Mouse (Mus musculus): Measurements from ENCODE around the gene Klf6. TPM values are rescaled to one million over a fixed set of nuclear protein-coding genes. Genes with fewer than 3 reads are reported as not detected.

Klf6 gene
- total RNA-seq, 2 experiments from 2014 or later: 23.9 to 34.5 TPM

DNA sequence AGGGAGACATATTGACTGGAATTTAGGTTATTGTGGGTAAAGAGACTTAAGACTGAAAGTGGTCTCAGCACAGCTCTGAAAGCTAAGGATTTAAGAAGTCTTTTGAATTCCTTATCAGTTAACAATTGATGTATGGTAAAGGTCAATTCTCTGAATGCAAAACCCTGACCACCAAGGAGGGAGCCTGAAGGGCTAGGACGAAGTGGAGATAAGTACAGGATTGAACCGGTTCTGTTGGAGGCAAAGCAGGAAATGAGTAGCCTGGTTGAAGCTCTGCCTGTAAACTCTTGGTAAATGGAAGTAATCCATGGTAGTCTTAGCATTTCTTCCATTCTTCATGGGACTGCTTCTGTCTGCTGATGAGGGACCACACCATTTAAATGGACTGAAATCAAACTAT is 17.5 kb upstream of the Klf6 start:
- H3K4me3 ChIP-seq: no peak overlapping the region
- no peak for DNase-seq
- intact Hi-C loops (cut with DNase I): no loop called here
- no peak overlapping the region for H3K27ac ChIP-seq
- TF ChIP-seq CTCF (IDR thresholded peaks at IDR 0.05): no peak

DNA sequence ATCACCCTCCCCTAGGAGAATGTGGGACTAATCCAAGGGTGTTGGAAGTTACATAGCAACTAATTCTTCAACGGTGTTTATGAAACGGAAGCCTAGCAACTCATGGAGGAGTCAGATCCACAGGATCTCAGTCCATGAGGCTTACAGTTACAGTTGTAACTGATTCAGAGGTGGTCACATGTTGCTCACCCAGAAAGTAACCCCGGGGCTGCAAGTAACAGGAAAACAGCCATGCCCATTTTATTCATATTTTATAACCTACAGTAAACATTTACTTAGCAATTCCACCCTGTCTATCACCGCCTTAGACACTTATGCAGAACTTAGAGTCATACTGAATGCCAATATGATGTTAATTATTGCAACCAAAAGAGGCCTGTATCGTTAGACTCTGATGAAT is 16.9 kb upstream of the Klf6 start:
- no peak overlapping the region; the same call in 1 of the 2 replicates for H3K27ac ChIP-seq
- no peak overlapping the region for H3K4me3 ChIP-seq
- TF ChIP-seq CTCF (IDR thresholded peaks at IDR 0.05): no peak
- DNase-seq: no peak
- intact Hi-C loops (cut with DNase I): no loop called here

DNA sequence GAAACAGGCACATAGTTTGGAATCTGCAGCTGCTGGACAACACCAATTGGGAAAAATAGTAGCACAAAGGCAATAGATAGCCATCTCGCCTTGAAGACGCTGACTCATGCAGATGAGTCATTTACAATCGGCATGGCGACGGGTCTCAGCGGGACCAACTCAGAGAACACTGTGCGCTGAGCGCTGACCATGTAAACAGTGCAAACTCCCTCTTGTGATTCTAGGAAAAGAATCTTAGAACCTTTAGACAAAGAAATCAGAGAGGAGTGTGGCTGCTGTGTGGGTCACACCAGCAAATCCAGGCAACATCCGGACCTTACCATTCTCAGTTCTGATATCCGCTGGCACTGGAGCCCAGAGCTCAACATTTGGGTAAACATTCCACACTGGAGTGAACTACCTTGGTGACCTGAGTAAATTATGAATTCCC is 16.1 kb upstream of the Klf6 start:
- intact Hi-C loops (cut with DNase I): no loop called here
- no peak for TF ChIP-seq CTCF (IDR thresholded peaks at IDR 0.05)
- H3K27ac ChIP-seq: peak overlapping the region; percentile 81
- peak overlapping the region; percentile 60 for H3K4me3 ChIP-seq
- DNase-seq: peak; percentile 75

DNA sequence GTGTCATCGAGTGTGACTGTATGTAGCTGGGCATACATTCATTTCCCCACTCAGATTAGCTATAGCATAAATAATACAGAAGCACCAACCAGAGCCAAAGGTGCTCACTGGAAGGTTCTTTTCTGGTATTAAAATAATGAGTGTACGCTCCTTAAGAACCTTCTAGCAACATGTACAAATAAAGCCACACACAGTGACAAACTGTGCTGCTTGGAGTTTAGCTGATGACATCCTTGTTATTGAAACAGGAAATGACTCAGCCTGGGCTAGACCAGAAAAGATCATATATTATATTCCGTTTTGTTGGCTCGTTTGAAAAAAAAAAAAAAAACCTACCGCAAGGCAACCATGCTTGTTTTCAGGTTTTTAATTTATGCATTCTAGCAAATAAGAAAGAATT is 15.7 kb upstream of the Klf6 start:
- TF ChIP-seq CTCF (IDR thresholded peaks at IDR 0.05): no peak
- Histone ChIP-seq H3K27ac (peak overlapping the region; percentile 81), H3K4me3 (peak overlapping the region; percentile 60)
- DNase-seq: no peak
- intact Hi-C loops (cut with DNase I): no loop called here

DNA sequence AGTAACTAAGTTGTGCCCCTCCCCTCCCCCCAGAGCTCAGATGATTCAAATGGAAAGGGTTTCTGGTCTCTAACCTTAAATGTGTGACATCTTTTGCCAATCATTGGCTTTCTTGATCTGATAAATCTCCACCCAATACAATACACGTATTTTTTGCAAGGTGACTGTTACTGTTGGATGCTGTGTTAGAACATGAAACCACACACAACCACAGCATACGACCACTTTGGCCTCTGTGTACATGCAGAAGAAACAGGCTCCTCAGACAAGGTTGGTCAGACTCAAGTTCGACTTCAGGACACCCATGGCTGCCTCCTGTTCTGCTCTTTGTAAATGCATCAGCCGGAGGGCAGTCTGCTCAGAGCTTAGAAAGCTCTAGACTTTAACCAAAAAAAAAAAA is 14.4 kb upstream of the Klf6 start:
- intact Hi-C loops (cut with DNase I): no loop called here
- no peak overlapping the region for H3K4me3 ChIP-seq
- no peak for TF ChIP-seq CTCF (IDR thresholded peaks at IDR 0.05)
- no peak for DNase-seq
- H3K27ac ChIP-seq: no peak overlapping the region

DNA sequence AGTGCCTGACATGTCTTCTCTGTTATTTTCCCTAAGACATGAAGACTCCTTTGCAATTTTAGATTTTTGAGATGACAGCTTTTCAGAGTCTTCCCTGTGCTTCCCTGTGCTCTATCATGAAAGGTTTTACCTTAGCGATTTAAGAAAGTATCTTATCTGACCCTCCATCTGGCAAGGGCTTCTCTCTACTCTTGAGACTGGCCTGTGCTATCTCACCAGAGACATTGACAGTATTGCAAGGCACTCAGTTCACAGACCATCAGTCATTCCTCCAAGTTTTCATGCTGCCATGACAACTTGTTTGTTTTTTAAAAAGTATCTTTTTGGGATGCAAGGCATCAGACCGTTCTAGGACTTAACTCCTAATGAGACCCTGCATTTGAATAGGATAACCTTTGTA is 13.5 kb upstream of the Klf6 start:
- H3K4me3 ChIP-seq: no peak overlapping the region
- no peak overlapping the region for H3K27ac ChIP-seq
- intact Hi-C loops (cut with DNase I): no loop called here
- DNase-seq: no peak
- no peak for TF ChIP-seq CTCF (IDR thresholded peaks at IDR 0.05)

DNA sequence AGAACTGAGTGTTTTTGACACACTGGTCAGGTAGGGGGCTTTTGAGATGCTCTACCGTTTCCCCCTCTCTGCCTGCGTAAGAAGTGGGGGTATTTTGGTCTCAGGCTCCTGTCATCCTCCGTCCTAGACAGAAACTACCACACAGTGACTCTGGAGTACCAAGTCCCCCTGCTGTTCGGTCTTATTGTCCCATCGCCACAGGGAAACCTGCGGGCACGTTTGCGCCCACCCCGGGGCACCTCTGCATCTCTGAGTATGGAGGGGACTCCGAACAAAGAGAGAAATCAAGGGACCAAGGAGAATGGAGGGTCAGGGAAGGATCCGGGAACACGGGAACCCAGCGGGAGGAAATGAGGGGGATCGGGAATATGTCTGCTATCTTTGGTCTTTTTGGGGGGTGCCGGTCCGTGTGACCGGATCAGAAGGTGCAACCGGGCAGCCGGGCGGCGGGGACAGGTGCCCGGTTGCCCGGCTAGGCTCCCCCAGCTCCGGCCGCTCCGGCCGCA is 578 bp upstream of the Klf6 start:
- H3K4me3 ChIP-seq: peak overlapping the region; percentile 74
- peak; percentile 54 for TF ChIP-seq CTCF (IDR thresholded peaks at IDR 0.05)
- peak overlapping the region; percentile 96 for H3K27ac ChIP-seq
- no peak for DNase-seq
- intact Hi-C loops (cut with DNase I): loop anchor here (2.0 to 10.0 kb wide), 9 partner anchors 37 to 1088 kb away; no protein-coding TSS in a partner anchor

DNA sequence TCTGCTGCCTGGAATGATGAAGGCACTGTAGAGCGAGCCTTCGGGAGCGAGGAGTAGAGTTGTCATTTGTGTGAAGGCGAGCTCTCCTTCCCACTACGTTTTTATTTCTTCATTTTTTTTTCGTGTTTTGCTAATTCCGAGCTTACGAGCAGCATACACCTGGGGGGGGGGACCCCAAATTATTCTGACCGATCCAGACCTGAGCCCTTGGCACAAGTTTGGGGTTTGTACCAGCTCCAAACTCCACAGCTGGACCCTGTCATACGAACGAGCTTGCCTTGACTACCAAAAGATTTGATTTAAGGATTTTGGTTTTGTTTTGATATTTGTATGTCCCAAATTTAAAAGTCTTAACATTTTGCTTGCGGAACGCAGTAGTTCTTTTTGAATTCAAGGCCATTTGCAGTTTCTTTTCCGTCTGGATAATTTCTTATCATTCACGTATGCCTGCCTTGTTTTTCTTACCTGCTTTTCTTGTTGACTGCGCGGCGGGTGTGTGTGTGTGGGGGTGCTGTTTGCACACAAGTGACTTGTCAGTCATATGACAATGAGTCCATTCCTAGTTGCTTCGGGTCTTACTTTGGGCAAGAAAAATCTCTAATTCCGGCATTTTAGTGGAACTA is 832 bp downstream of the Klf6 start:
- TF ChIP-seq CTCF (IDR thresholded peaks at IDR 0.05): no peak; the same call in 1 of the 2 replicates
- Histone ChIP-seq H3K27ac (peak overlapping the region; percentile 97), H3K4me3 (peak overlapping the region; percentile 74)
- intact Hi-C loops (cut with DNase I): loop anchor here (5.0 to 10.0 kb wide), 7 partner anchors 35 to 1090 kb away; no protein-coding TSS in a partner anchor
- peak; percentile 65 for DNase-seq

DNA sequence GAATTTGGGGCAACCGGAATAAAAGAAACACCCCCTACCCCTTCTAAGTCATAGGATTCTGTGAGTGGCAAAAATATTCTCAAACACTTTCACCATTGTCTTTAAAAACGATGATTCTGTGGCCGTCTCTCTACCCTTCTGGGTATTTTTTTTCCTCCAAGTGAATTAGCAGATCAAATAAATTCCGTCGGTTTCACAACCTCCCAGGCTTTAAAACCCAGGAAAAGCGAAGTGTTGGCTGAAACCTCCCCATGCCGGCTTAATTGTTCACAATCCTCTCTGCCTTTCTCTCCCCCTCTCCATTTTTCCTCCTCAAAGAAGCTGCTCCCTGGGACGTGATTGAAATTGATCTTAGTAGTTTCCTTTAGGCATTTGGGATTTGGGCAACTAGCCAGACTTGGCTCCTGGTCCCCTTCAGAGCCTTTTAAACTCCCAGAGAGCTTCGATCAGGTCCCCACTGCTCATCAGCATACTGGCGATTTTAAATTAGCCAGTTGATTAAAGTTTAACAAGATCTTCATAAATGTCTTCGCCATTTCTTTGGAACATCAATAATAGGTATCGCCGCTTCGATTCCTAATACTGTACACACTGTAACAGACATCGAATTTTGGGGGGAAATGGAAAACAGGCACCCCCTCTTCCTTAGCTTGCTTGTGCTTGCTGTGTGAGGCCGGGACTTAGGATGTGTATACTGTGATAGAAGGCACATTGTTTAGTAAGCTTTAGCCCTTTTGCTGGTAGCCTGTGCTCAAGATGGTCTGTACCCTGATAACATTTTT is 1.5 kb downstream of the Klf6 start:
- intact Hi-C loops (cut with DNase I): loop anchor here (5.0 to 10.0 kb wide), 7 partner anchors 34 to 1091 kb away; no protein-coding TSS in a partner anchor
- Histone ChIP-seq H3K27ac (peak overlapping the region; percentile 97), H3K4me3 (peak overlapping the region; percentile 74)
- DNase-seq: peak; percentile 47
- TF ChIP-seq CTCF (IDR thresholded peaks at IDR 0.05): no peak

DNA sequence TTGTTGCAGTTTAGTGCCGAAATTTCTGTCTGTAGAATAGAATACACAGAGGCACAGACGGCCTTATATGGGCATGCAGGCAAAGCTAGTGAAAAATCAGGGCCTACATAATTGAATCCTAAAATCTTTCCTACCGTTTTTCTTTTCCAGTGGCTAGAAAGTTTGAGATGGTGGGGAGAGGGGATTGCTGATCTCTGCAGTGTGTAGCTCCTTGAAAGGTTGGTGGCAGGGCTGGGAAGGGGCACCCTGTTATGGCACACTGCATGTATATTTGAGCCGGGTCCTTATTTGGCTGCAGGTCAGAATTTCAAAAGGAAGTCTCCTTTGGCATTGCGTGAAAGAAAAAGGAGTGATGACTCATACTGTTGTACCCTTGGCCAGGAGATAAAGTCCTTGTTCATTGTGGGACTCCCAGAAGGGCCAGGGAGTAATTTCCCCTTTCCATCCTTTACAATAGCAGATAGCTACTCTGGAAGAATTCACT is 2.2 kb downstream of the Klf6 start:
- no peak for DNase-seq
- intact Hi-C loops (cut with DNase I): loop anchor here (5.0 to 10.0 kb wide), 7 partner anchors 34 to 1091 kb away; no protein-coding TSS in a partner anchor
- TF ChIP-seq CTCF (IDR thresholded peaks at IDR 0.05): no peak
- Histone ChIP-seq H3K27ac (peak overlapping the region; percentile 97), H3K4me3 (peak overlapping the region; percentile 74)

DNA sequence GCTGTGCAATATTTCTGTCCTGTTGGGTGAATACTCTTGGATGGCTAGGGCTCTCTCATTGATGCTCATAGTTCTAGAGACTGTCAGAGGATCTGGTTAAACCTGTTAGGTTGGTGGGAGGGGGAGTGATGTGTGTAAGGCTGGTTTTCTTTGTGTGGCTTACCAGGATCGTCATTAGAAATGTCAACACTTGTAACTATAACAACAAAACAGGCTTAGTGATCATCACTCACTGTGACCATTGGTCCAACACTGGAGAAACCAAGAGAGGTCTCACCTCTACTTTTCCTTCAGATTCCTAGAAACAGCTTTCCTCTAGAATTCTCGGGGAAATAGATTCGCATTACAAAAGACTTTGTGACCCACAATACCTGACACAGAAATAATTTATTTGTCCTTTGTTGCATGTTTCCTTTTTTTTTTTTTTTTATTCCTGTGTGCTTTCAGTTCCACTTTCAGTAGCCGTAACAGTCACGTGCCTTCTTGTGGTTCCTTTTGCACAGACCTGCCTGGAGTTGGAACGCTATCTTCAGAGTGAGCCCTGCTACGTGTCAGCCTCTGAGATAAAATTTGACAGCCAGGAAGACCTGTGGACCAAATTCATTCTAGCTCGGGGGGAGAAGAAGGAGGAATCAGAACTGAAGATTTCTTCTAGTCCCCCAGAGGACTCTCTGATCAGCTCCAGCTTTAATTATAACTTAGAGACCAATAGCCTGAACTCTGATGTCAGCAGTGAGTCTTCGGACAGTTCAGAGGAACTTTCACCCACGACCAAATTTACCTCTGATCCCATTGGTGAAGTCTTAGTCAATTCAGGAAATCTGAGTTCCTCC is 3.2 kb downstream of the Klf6 start:
- Histone ChIP-seq H3K4me3 (peak overlapping the region; percentile 74), H3K27ac (peak overlapping the region; percentile 97)
- intact Hi-C loops (cut with DNase I): loop anchor here (5.0 to 10.0 kb wide), 8 partner anchors 33 to 1197 kb away; no protein-coding TSS in a partner anchor
- no peak for TF ChIP-seq CTCF (IDR thresholded peaks at IDR 0.05)
- no peak for DNase-seq

DNA sequence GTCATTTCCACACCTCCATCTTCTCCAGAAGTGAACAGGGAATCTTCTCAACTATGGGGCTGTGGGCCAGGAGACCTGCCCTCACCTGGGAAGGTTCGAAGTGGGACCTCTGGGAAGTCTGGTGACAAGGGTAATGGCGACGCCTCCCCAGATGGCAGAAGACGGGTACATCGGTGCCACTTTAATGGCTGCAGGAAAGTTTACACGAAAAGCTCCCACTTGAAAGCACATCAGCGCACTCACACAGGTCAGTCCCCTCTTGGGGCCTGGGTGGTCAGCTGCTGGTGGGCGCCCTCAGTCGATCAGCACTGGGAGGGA is 3.8 kb downstream of the Klf6 start:
- no peak for TF ChIP-seq CTCF (IDR thresholded peaks at IDR 0.05)
- Histone ChIP-seq H3K4me3 (peak overlapping the region; percentile 74), H3K27ac (peak overlapping the region; percentile 97)
- intact Hi-C loops (cut with DNase I): loop anchor here (5.0 to 10.0 kb wide), 4 partner anchors 430 to 1198 kb away; no protein-coding TSS in a partner anchor
- no peak for DNase-seq
